Mouse (Mus musculus) thymus, adult 2 months (tissue): ENCODE results near the gene Slc6a6. TPM values are rescaled to one million over a fixed set of nuclear protein-coding genes. Genes with fewer than 3 reads are reported as not detected.

Source experiments
- DNase-seq: peaks from one replicate; pipeline ENCODE4 v3.0.0; 2021
- H3K27ac ChIP-seq: fragments of 200-500 bp; 2 replicates; pipeline ENCODE4 v1.5.1; 2012; ENCODE audit warnings: low read length, control low read depth; ENCODE audit not compliant: control insufficient read depth, insufficient read depth
- H3K27me3 ChIP-seq: fragments of 200-500 bp; 2 replicates; pipeline ENCODE4 v1.6.1; 2012; ENCODE audit warnings: mild to moderate bottlenecking, low read length, moderate library complexity, mixed read lengths; ENCODE audit not compliant: control insufficient read depth, insufficient read depth
- H3K36me3 ChIP-seq: fragments of 200-500 bp; 2 replicates; pipeline ENCODE4 v1.6.1; 2012; ENCODE audit warnings: mild to moderate bottlenecking, low read length, moderate library complexity; ENCODE audit not compliant: control insufficient read depth, insufficient read depth
- H3K4me1 ChIP-seq: fragments of 200-500 bp; replicated peaks from 2 replicates; pipeline ENCODE4 v1.6.1; 2012; ENCODE audit warnings: low read length; ENCODE audit not compliant: control insufficient read depth, insufficient read depth
- H3K4me3 ChIP-seq: fragments of 200-500 bp; 2 replicates; pipeline ENCODE4 v1.5.1; 2012; ENCODE audit warnings: mild to moderate bottlenecking, low read length, control low read depth, moderate library complexity; ENCODE audit not compliant: control insufficient read depth, insufficient read depth
- CTCF ChIP-seq: fragments of 200-500 bp; IDR thresholded peaks from 2 replicates; pipeline ENCODE4 v1.5.1; 2012; ENCODE audit warnings: mild to moderate bottlenecking, control low read depth, low read length, moderate library complexity, borderline replicate concordance; ENCODE audit not compliant: control insufficient read depth, poor library complexity, insufficient read depth; ENCODE audit errors: extremely low read depth
- POLR2A ChIP-seq: fragments of 200-500 bp; IDR thresholded peaks from 2 replicates; pipeline ENCODE4 v1.6.1; 2012; ENCODE audit warnings: mild to moderate bottlenecking, low read length, control low read depth, moderate library complexity; ENCODE audit not compliant: control insufficient read depth, poor library complexity, insufficient read depth; ENCODE audit errors: extremely low read depth
- WGBS: fragments of 180-500 bp; shearing (Covaris S2); methylation state at CpG from one replicate; pipeline ENCODE4 v1.1.7; 2018; 5-methylcytosine and 5-hydroxymethylcytosine counted together
- polyA plus RNA-seq: library from polyadenylated mRNA; depleted of rRNA; stranded (reverse); fragments of >200 nt; gene quantifications from 2 replicates; pipeline ENCODE4 v1.2.3, GENCODE M21; 2012

Gene Slc6a6
- polyA plus RNA-seq, 1 experiment: 141 TPM

DNA sequence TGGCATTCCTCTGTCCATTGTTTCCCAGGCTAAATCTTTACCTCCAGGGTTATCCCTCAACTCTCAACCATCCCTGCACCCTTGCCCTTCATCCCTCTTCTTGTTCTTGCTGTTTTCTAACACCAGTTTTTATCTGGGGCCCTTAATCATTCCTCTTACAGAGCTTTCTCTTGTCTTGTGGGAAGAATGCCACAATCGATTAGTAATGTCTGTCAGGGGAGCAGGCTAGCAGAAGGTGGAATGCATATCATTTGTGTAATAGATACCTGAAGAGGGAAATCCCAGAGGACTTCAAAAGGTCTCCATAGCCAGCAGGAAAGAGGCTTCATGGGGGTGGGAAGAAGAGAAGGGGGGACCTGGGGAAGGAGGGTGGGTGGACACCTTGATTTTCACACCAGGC is 20.6 kb downstream of the Slc6a6 start:
- Histone ChIP-seq H3K36me3 (peaks cover 10% of the 10 kb centered on the region), H3K4me1 (peaks cover 28% of the 10 kb centered on the region), H3K27me3 (no peaks in the 10 kb centered on the region), H3K27ac (no peak overlapping the region), H3K4me3 (no peak overlapping the region)
- DNase-seq: no peak
- no peak for TF ChIP-seq CTCF
- TF ChIP-seq POLR2A: no peak
- WGBS: 94% methylated on average over 1 of the region's 1 CpGs

DNA sequence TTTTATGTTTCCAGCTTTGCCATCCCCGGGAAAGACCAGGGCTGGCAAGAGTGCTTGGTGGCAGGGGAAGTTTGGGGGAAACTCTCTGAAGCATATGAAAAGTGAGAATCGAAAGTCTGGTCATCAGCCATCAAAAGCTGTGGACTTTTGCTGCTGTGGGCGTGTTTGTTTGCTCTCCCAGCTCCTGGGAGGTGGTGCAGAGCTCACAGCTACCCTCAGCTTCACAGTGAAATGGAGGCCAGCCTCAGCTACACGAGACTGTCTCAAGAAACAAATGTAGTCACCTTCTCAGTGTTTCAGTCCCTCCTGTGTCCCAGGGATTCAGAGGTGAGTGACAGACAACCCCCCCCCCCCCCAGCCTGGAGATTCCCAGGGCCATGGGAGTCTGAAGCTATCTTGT is 21.8 kb downstream of the Slc6a6 start:
- Histone ChIP-seq H3K27me3 (no peaks in the 10 kb centered on the region), H3K4me1 (peaks cover 28% of the 10 kb centered on the region), H3K27ac (peak overlapping the region; percentile 21; the same call in 1 of the 2 replicates), H3K4me3 (no peak overlapping the region), H3K36me3 (peaks cover 6% of the 10 kb centered on the region)
- TF ChIP-seq CTCF: no peak
- TF ChIP-seq POLR2A: no peak
- DNase-seq: no peak
- 60% methylated on average over 4 of the region's 4 CpGs for WGBS

GRCm38 (mm10) chr6:91706072-91706776 is 22.4 kb downstream of the Slc6a6 start:
- TF ChIP-seq POLR2A (no peak), CTCF (no peak)

GRCm38 (mm10) chr6:91707276-91707885 is 23.5 kb downstream of the Slc6a6 start:
- WGBS: 36% methylated on average over 8 of the region's 8 CpGs
- H3K27ac ChIP-seq: peak overlapping the region; percentile 45; the same call in 1 of the 2 replicates
- DNase-seq: peak; percentile 31
- H3K36me3 ChIP-seq: no peaks in the 10 kb centered on the region
- no peaks in the 10 kb centered on the region for H3K27me3 ChIP-seq
- no peak overlapping the region for H3K4me3 ChIP-seq
- no peak for TF ChIP-seq POLR2A
- no peak for TF ChIP-seq CTCF
- H3K4me1 ChIP-seq: peaks cover 41% of the 10 kb centered on the region

More at GRCm38 (mm10) chr6:91706072-91706776, 22.4 kb downstream of the Slc6a6 start:
- no peaks in the 10 kb centered on the region; the same call in 1 of the 2 replicates for H3K36me3 ChIP-seq
- WGBS: 36% methylated on average over 13 of the region's 13 CpGs
- no peaks in the 10 kb centered on the region for H3K27me3 ChIP-seq
- H3K4me3 ChIP-seq: no peak overlapping the region
- peaks cover 30% of the 10 kb centered on the region for H3K4me1 ChIP-seq
- peak overlapping the region; percentile 21; the same call in 1 of the 2 replicates for H3K27ac ChIP-seq
- DNase-seq: no peak

DNA sequence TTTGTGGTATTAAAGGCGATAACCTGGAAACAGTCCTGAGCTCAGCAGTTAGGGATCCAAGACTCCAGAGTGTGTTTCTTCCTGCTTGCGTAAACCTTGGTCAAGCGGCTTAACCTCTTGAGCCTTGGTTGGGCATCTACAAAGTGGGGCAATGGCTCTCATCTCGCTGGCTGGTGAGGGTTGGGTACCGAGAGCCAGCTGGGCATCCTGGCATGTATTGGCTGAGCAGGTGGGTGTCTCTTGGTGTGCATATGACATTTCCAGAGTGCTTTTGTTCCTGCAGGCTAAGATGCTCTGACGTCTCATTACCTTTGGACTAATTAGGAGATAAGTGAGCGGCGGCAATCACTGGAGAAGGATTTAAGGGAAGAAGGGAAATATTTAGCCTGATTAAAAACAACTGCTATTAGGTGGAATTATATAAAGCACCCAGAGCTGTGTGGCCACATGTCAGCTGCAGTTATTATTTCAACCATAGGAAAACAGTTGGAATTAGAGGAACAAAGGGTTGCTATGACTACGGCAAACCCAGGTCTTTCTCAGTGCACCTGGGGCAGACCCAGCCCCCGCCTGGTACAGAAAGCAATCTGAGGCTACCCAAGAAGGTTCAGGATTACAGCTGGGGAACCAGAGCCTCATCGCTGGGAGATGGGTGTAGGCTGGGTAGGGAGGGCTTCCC is 24.2 kb downstream of the Slc6a6 start:
- 65% methylated on average over 11 of the region's 11 CpGs for WGBS

GRCm38 (mm10) chr6:91708919-91709318 is 25.1 kb downstream of the Slc6a6 start:
- peaks cover 56% of the 10 kb centered on the region for H3K4me1 ChIP-seq
- TF ChIP-seq POLR2A (no peak), CTCF (no peak)
- no peak overlapping the region for H3K4me3 ChIP-seq
- no peak for DNase-seq
- no peak overlapping the region for H3K27ac ChIP-seq
- no peaks in the 10 kb centered on the region for H3K27me3 ChIP-seq
- 85% methylated on average over 2 of the region's 2 CpGs for WGBS
- no peaks in the 10 kb centered on the region for H3K36me3 ChIP-seq

More for the DNA sequence above, 24.2 kb downstream of the Slc6a6 start:
- H3K27ac ChIP-seq: peak overlapping the region; percentile 45
- no peak for DNase-seq
- no peak overlapping the region for H3K4me3 ChIP-seq
- H3K27me3 ChIP-seq: no peaks in the 10 kb centered on the region
- H3K4me1 ChIP-seq: peaks cover 48% of the 10 kb centered on the region
- no peak for TF ChIP-seq POLR2A
- no peak for TF ChIP-seq CTCF
- H3K36me3 ChIP-seq: no peaks in the 10 kb centered on the region
